Mouse (Mus musculus): ENCODE measurements at regions not wholly inside any gene's neighbourhood (a gene's known extent, or its start where the extent isn't known, plus 50 kb on each side); places are given as distances from the start of the nearest gene placed in this dataset.

- no peak overlapping the region for H3K9ac ChIP-seq (replicated peaks; ENCODE audit: low read depth)
- no peak overlapping the region for H3K4me3 ChIP-seq (ENCODE audit: low read depth, low read length)
- DNase-seq (ENCODE audit: low spot score) (no peak), ATAC-seq (no peak)
- no peak overlapping the region for H3K4me2 ChIP-seq (replicated peaks; ENCODE audit: low read depth, low read length)
- TF ChIP-seq CTCF (IDR thresholded peaks at IDR 0.05) (no peak), EP300 (IDR thresholded peaks at IDR 0.05) (no peak)
- H3K27me3 ChIP-seq (replicated peaks; ENCODE audit: insufficient read depth, low read length), result no peaks in the 10 kb centered on the region
- H3K4me1 ChIP-seq (ENCODE audit: insufficient read depth, low read depth, low read length), result no peaks in the 10 kb centered on the region
- no peak overlapping the region for H3K27ac ChIP-seq (ENCODE audit: low read length)
- H3K9me3 ChIP-seq (ENCODE audit: low read length), result no peaks in the 10 kb centered on the region
- no peaks in the 10 kb centered on the region for H3K36me3 ChIP-seq (ENCODE audit: insufficient read depth, low read length)
- 60% methylated on average over 9 of the region's 9 CpGs for WGBS
Measured at GRCm38 (mm10) chr1:39089875-39090274, 103.7 kb upstream of the Npas2 start.

GRCm38 (mm10) chr1:39091121-39091520 is 102.4 kb upstream of the Npas2 start:
- 84% methylated on average over 8 of the region's 8 CpGs for WGBS

GRCm38 (mm10) chr1:39091638-39092037 is 101.9 kb upstream of the Npas2 start:
- Histone ChIP-seq H3K9ac (replicated peaks; ENCODE audit: low read depth) (no peak overlapping the region), H3K9me3 (ENCODE audit: low read length) (no peaks in the 10 kb centered on the region), H3K36me3 (ENCODE audit: insufficient read depth, low read length) (no peaks in the 10 kb centered on the region), H3K4me2 (replicated peaks; ENCODE audit: low read depth, low read length) (no peak overlapping the region), H3K27ac (ENCODE audit: low read length) (no peak overlapping the region), H3K27me3 (replicated peaks; ENCODE audit: insufficient read depth, low read length) (no peaks in the 10 kb centered on the region), H3K4me1 (ENCODE audit: insufficient read depth, low read depth, low read length) (no peaks in the 10 kb centered on the region), H3K4me3 (ENCODE audit: low read depth, low read length) (no peak overlapping the region)
- TF ChIP-seq CTCF (IDR thresholded peaks at IDR 0.05) (no peak), EP300 (IDR thresholded peaks at IDR 0.05) (no peak)
- 80% methylated on average over 3 of the region's 3 CpGs for WGBS
- no peak for DNase-seq (ENCODE audit: low spot score)
- ATAC-seq, result no peak

More at GRCm38 (mm10) chr1:39091121-39091520, 102.4 kb upstream of the Npas2 start:
- Histone ChIP-seq H3K4me3 (ENCODE audit: low read depth, low read length) (no peak overlapping the region), H3K9me3 (ENCODE audit: low read length) (no peaks in the 10 kb centered on the region), H3K4me2 (replicated peaks; ENCODE audit: low read depth, low read length) (no peak overlapping the region), H3K4me1 (ENCODE audit: insufficient read depth, low read depth, low read length) (no peaks in the 10 kb centered on the region), H3K27me3 (replicated peaks; ENCODE audit: insufficient read depth, low read length) (no peaks in the 10 kb centered on the region), H3K9ac (replicated peaks; ENCODE audit: low read depth) (no peak overlapping the region), H3K36me3 (ENCODE audit: insufficient read depth, low read length) (no peaks in the 10 kb centered on the region), H3K27ac (ENCODE audit: low read length) (no peak overlapping the region)
- TF ChIP-seq CTCF (IDR thresholded peaks at IDR 0.05), result no peak
- TF ChIP-seq EP300 (IDR thresholded peaks at IDR 0.05), result no peak
- DNase-seq (ENCODE audit: low spot score), result no peak
- ATAC-seq, result no peak

GRCm38 (mm10) chr1:39093291-39093690 is 100.2 kb upstream of the Npas2 start:
- Histone ChIP-seq H3K27me3 (replicated peaks; ENCODE audit: insufficient read depth, low read length) (no peaks in the 10 kb centered on the region), H3K36me3 (ENCODE audit: insufficient read depth, low read length) (no peaks in the 10 kb centered on the region), H3K4me2 (replicated peaks; ENCODE audit: low read depth, low read length) (no peak overlapping the region), H3K9me3 (ENCODE audit: low read length) (no peaks in the 10 kb centered on the region), H3K9ac (replicated peaks; ENCODE audit: low read depth) (no peak overlapping the region), H3K4me1 (ENCODE audit: insufficient read depth, low read depth, low read length) (no peaks in the 10 kb centered on the region), H3K4me3 (ENCODE audit: low read depth, low read length) (no peak overlapping the region), H3K27ac (ENCODE audit: low read length) (no peak overlapping the region)
- TF ChIP-seq CTCF (IDR thresholded peaks at IDR 0.05), result no peak
- TF ChIP-seq EP300 (IDR thresholded peaks at IDR 0.05), result no peak
- ATAC-seq (no peak), DNase-seq (ENCODE audit: low spot score) (no peak)
- WGBS, result 67% methylated on average over 4 of the region's 4 CpGs

GRCm38 (mm10) chr1:39094001-39094400 is 99.5 kb upstream of the Npas2 start:
- H3K36me3 ChIP-seq (ENCODE audit: insufficient read depth, low read length), result no peaks in the 10 kb centered on the region
- no peak for DNase-seq (ENCODE audit: low spot score)
- 81% methylated on average over 8 of the region's 8 CpGs for WGBS
- no peak overlapping the region for H3K4me3 ChIP-seq (ENCODE audit: low read depth, low read length)
- H3K9ac ChIP-seq (replicated peaks; ENCODE audit: low read depth), result no peak overlapping the region
- TF ChIP-seq EP300 (IDR thresholded peaks at IDR 0.05) (no peak), CTCF (IDR thresholded peaks at IDR 0.05) (no peak)
- no peak overlapping the region for H3K27ac ChIP-seq (ENCODE audit: low read length)
- H3K4me2 ChIP-seq (replicated peaks; ENCODE audit: low read depth, low read length), result no peak overlapping the region
- no peak for ATAC-seq
- no peaks in the 10 kb centered on the region for H3K4me1 ChIP-seq (ENCODE audit: insufficient read depth, low read depth, low read length)
- H3K9me3 ChIP-seq (ENCODE audit: low read length), result no peaks in the 10 kb centered on the region
- no peaks in the 10 kb centered on the region for H3K27me3 ChIP-seq (replicated peaks; ENCODE audit: insufficient read depth, low read length)

- Histone ChIP-seq H3K27ac (ENCODE audit: low read length) (no peak overlapping the region), H3K4me1 (ENCODE audit: insufficient read depth, low read depth, low read length) (no peaks in the 10 kb centered on the region), H3K27me3 (replicated peaks; ENCODE audit: insufficient read depth, low read length) (no peaks in the 10 kb centered on the region), H3K4me2 (replicated peaks; ENCODE audit: low read depth, low read length) (no peak overlapping the region), H3K4me3 (ENCODE audit: low read depth, low read length) (no peak overlapping the region), H3K36me3 (ENCODE audit: insufficient read depth, low read length) (no peaks in the 10 kb centered on the region), H3K9me3 (ENCODE audit: low read length) (no peaks in the 10 kb centered on the region), H3K9ac (replicated peaks; ENCODE audit: low read depth) (no peak overlapping the region)
- ATAC-seq (no peak), DNase-seq (ENCODE audit: low spot score) (no peak)
- no peak for TF ChIP-seq EP300 (IDR thresholded peaks at IDR 0.05)
- no peak for TF ChIP-seq CTCF (IDR thresholded peaks at IDR 0.05)
- 90% methylated on average over 8 of the region's 8 CpGs for WGBS
Measured at GRCm38 (mm10) chr1:39095901-39096300, 97.6 kb upstream of the Npas2 start.

- H3K4me1 ChIP-seq (ENCODE audit: insufficient read depth, low read depth, low read length), result no peaks in the 10 kb centered on the region
- no peak overlapping the region for H3K9ac ChIP-seq (replicated peaks; ENCODE audit: low read depth)
- DNase-seq (ENCODE audit: low spot score) (no peak), ATAC-seq (no peak)
- WGBS, result 66% methylated on average over 3 of the region's 3 CpGs
- H3K4me2 ChIP-seq (replicated peaks; ENCODE audit: low read depth, low read length), result no peak overlapping the region
- no peak overlapping the region for H3K4me3 ChIP-seq (ENCODE audit: low read depth, low read length)
- TF ChIP-seq EP300 (IDR thresholded peaks at IDR 0.05), result no peak
- no peak for TF ChIP-seq CTCF (IDR thresholded peaks at IDR 0.05)
- H3K27me3 ChIP-seq (replicated peaks; ENCODE audit: insufficient read depth, low read length), result no peaks in the 10 kb centered on the region
- no peaks in the 10 kb centered on the region for H3K36me3 ChIP-seq (ENCODE audit: insufficient read depth, low read length)
- no peaks in the 10 kb centered on the region for H3K9me3 ChIP-seq (ENCODE audit: low read length)
- no peak overlapping the region for H3K27ac ChIP-seq (ENCODE audit: low read length)
Measured at GRCm38 (mm10) chr1:39096726-39097125, 96.8 kb upstream of the Npas2 start.

All from lung, postnatal 0 days (tissue).